Mouse (Mus musculus) megakaryocyte, embryonic 14.5 days (primary cell): ENCODE data around the gene Fam189a1.

Experiments used
- FLI1 ChIP-seq: IDR thresholded peaks from 2 replicates; pipeline ENCODE4 v1.6.1; 2012; ENCODE audit warnings: low read length, inconsistent platforms, mixed read lengths
- GATA1 ChIP-seq: IDR thresholded peaks from 3 replicates; pipeline ENCODE4 v1.6.1; 2012; ENCODE audit warnings: mixed read lengths, low read length, inconsistent platforms, borderline replicate concordance

DNA sequence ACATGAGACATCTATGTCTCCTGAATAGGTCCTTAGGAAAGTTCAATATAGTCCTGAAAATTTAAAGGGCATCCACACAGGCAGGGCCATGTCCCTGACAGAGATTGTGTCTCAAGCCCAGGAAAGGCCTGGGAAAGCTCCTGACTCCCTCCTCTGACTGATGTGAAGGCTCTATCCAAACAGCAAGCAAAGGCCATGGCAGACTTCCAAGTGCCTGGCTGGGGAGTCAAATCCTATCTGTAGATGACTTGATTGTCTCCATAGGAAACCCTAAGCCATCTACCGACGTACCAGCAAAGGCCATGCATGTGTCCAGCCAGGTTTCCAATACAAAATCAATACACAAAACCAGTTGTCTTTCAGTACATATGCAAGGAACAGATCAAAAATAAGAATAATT, 54.7 kb downstream of the Fam189a1 start:
- TF ChIP-seq GATA1 = no peak
- TF ChIP-seq FLI1 = no peak
